Mouse (Mus musculus) stomach, postnatal 0 days (tissue): Measurements from ENCODE around the gene Acin1. TPM values are rescaled to one million over a fixed set of nuclear protein-coding genes. Genes with fewer than 3 reads are reported as not detected.

Experiments used
- ATAC-seq: fragments of 200-750 bp; cut with Nextera tagmentation; 2 replicates; pipeline ENCODE4 v1.8.0; 2017; ENCODE audit not compliant: low FRiP score, low TSS enrichment
- DNase-seq: peaks from one replicate; pipeline ENCODE4 v3.0.0-alpha.2; 2016; ENCODE audit warnings: low spot score
- H3K27ac ChIP-seq: fragments of 300-500 bp; sonication (generic); replicated peaks from 2 replicates; pipeline ENCODE4 v1.5.1; 2014; ENCODE audit warnings: mild to moderate bottlenecking, control low read depth
- H3K27me3 ChIP-seq: fragments of 300-500 bp; sonication (generic); 2 replicates; pipeline ENCODE4 v1.6.1; 2014; ENCODE audit warnings: low read length; ENCODE audit not compliant: control insufficient read depth, insufficient read depth
- H3K36me3 ChIP-seq: fragments of 300-500 bp; sonication (generic); 2 replicates; pipeline ENCODE4 v1.6.1; 2014; ENCODE audit warnings: low read length, mixed read lengths; ENCODE audit not compliant: control insufficient read depth, insufficient read depth
- H3K4me1 ChIP-seq: fragments of 300-500 bp; sonication (generic); replicated peaks from 2 replicates; pipeline ENCODE4 v1.6.1; 2014; ENCODE audit warnings: antibody characterized with exemption; ENCODE audit not compliant: control insufficient read depth, insufficient read depth
- H3K4me2 ChIP-seq: fragments of 300-500 bp; sonication (generic); replicated peaks from 2 replicates; pipeline ENCODE4 v1.6.1; 2014; ENCODE audit warnings: low read depth, mild to moderate bottlenecking, control low read depth, moderate library complexity
- H3K4me3 ChIP-seq: fragments of 300-500 bp; sonication (generic); 2 replicates; pipeline ENCODE4 v1.5.1; 2014; ENCODE audit warnings: low read depth, low read length, control low read depth
- H3K9ac ChIP-seq: fragments of 300-500 bp; sonication (generic); 2 replicates; pipeline ENCODE4 v1.6.1; 2014; ENCODE audit warnings: mild to moderate bottlenecking, low read length, control low read depth, mixed read lengths
- H3K9me3 ChIP-seq: fragments of 300-500 bp; sonication (generic); 2 replicates; pipeline ENCODE4 v1.6.1; 2016; ENCODE audit warnings: low read length; ENCODE audit not compliant: control insufficient read depth
- CTCF ChIP-seq: IDR thresholded peaks from 2 replicates; pipeline ENCODE4 v1.5.1; 2016; ENCODE audit warnings: antibody characterized with exemption, low read depth, mild to moderate bottlenecking, moderate library complexity
- EP300 ChIP-seq: optimal IDR thresholded peaks from 2 replicates; pipeline ENCODE3; 2016; ENCODE audit warnings: antibody characterized with exemption
- WGBS: fragments of 180-500 bp; shearing (Covaris S2); extraction: QIAGEN DNeasy Blood & Tissue Kit; methylation state at CpG from one replicate; pipeline ENCODE4 v1.1.7; 2014; 5-methylcytosine and 5-hydroxymethylcytosine counted together
- polyA plus RNA-seq: library from polyadenylated mRNA; unstranded; fragments of >200 nt; fragmentation: Nextera tagmentation; extraction: Ambion mirVana; gene quantifications from 2 replicates; pipeline ENCODE4 v1.2.1, GENCODE M21; 2015

Acin1 gene
- polyA plus RNA-seq, 1 experiment from 2014 or later, result 46.9 TPM

- Histone ChIP-seq H3K4me2 (no peak overlapping the region), H3K27me3 (no peaks in the 10 kb centered on the region), H3K4me3 (no peak overlapping the region), H3K27ac (no peak overlapping the region), H3K9ac (no peak overlapping the region), H3K36me3 (no peaks in the 10 kb centered on the region), H3K4me1 (no peaks in the 10 kb centered on the region), H3K9me3 (no peaks in the 10 kb centered on the region)
- WGBS, result 35% methylated on average over 5 of the region's 5 CpGs
- ATAC-seq, result no peak; the same call in 1 of the 2 replicates
- TF ChIP-seq CTCF (no peak), EP300 (no peak)
- no peak for DNase-seq
Observed at GRCm38 (mm10) chr14:54705844-54706243, 19.1 kb upstream of the Acin1 start.

GRCm38 (mm10) chr14:54703207-54703606 lies 16.5 kb upstream of the Acin1 start:
- 66% methylated on average over 10 of the region's 10 CpGs for WGBS
- no peak overlapping the region for H3K4me2 ChIP-seq
- TF ChIP-seq EP300 (no peak), CTCF (no peak)

GRCm38 (mm10) chr14:54701298-54701697 lies 14.6 kb upstream of the Acin1 start:
- H3K9me3 ChIP-seq, result no peaks in the 10 kb centered on the region
- DNase-seq (peak; percentile 83), ATAC-seq (0 out of 2 replicates have a peak, but pooled peaks have one; percentile 65)
- no peaks in the 10 kb centered on the region for H3K27me3 ChIP-seq
- H3K9ac ChIP-seq, result no peak overlapping the region
- H3K36me3 ChIP-seq, result no peaks in the 10 kb centered on the region
- no peak overlapping the region for H3K4me3 ChIP-seq
- TF ChIP-seq CTCF, result peak; percentile 97
- TF ChIP-seq EP300, result no peak
- no peaks in the 10 kb centered on the region for H3K4me1 ChIP-seq
- H3K4me2 ChIP-seq, result no peak overlapping the region
- 9% methylated on average over 6 of the region's 6 CpGs for WGBS
- H3K27ac ChIP-seq, result no peak overlapping the region

More at GRCm38 (mm10) chr14:54703207-54703606, 16.5 kb upstream of the Acin1 start:
- no peaks in the 10 kb centered on the region for H3K27me3 ChIP-seq
- ATAC-seq, result no peak
- DNase-seq, result no peak
- no peak overlapping the region for H3K4me3 ChIP-seq
- H3K36me3 ChIP-seq, result no peaks in the 10 kb centered on the region
- no peak overlapping the region for H3K27ac ChIP-seq
- H3K9ac ChIP-seq, result no peak overlapping the region
- H3K4me1 ChIP-seq, result no peaks in the 10 kb centered on the region
- no peaks in the 10 kb centered on the region for H3K9me3 ChIP-seq

- Histone ChIP-seq H3K4me2 (no peak overlapping the region), H3K9me3 (no peaks in the 10 kb centered on the region), H3K4me1 (no peaks in the 10 kb centered on the region), H3K36me3 (no peaks in the 10 kb centered on the region), H3K27me3 (no peaks in the 10 kb centered on the region), H3K9ac (no peak overlapping the region), H3K27ac (no peak overlapping the region), H3K4me3 (no peak overlapping the region)
- TF ChIP-seq CTCF, result no peak
- TF ChIP-seq EP300, result no peak
- WGBS, result 34% methylated on average over 3 of the region's 3 CpGs
- DNase-seq (no peak), ATAC-seq (no peak)
Observed at GRCm38 (mm10) chr14:54699586-54699985, 12.9 kb upstream of the Acin1 start.

- 76% methylated on average over 4 of the region's 4 CpGs for WGBS
- TF ChIP-seq EP300, result no peak
- TF ChIP-seq CTCF, result no peak
- ATAC-seq, result no peak
Observed at GRCm38 (mm10) chr14:54698733-54699132, 12.0 kb upstream of the Acin1 start, which contains the start of gene Gm29776. TSS of gene Gm29776 (minus strand) at chr14:54698833.

GRCm38 (mm10) chr14:54696752-54697151 lies 10.0 kb upstream of the Acin1 start:
- no peaks in the 10 kb centered on the region; the same call in 1 of the 2 replicates for H3K36me3 ChIP-seq
- TF ChIP-seq CTCF, result no peak
- TF ChIP-seq EP300, result no peak
- no peak overlapping the region for H3K4me2 ChIP-seq
- DNase-seq (no peak), ATAC-seq (no peak)
- H3K9me3 ChIP-seq, result no peaks in the 10 kb centered on the region
- no peak overlapping the region for H3K4me3 ChIP-seq
- no peaks in the 10 kb centered on the region for H3K27me3 ChIP-seq
- H3K4me1 ChIP-seq, result no peaks in the 10 kb centered on the region
- H3K9ac ChIP-seq, result no peak overlapping the region
- no peak overlapping the region for H3K27ac ChIP-seq
- WGBS, result 78% methylated on average over 4 of the region's 4 CpGs

More at GRCm38 (mm10) chr14:54698733-54699132, 12.0 kb upstream of the Acin1 start, which contains the start of gene Gm29776:
- no peak for DNase-seq
- Histone ChIP-seq H3K4me1 (no peaks in the 10 kb centered on the region), H3K9ac (no peak within 1 kb of the TSS), H3K27ac (no peak within 1 kb of the TSS), H3K4me3 (no peak within 1 kb of the TSS), H3K27me3 (no peaks in the 10 kb centered on the region), H3K36me3 (no peaks in the 10 kb centered on the region; the same call in 1 of the 2 replicates), H3K4me2 (no peak within 1 kb of the TSS), H3K9me3 (no peaks in the 10 kb centered on the region)
